Mouse (Mus musculus) small intestine, adult 2 months (tissue): ENCODE data around the gene Hoxd13.

Source experiments
- CTCF ChIP-seq: fragments of 200-500 bp; IDR thresholded peaks from 2 replicates; pipeline ENCODE4 v1.5.1; 2012; ENCODE audit warnings: low read depth, mild to moderate bottlenecking, control low read depth, inconsistent platforms, low read length, moderate library complexity, mixed read lengths; ENCODE audit not compliant: insufficient replicate concordance, insufficient read length; ENCODE audit errors: extremely low read depth
- POLR2A ChIP-seq: fragments of 200-500 bp; IDR thresholded peaks from 2 replicates; pipeline ENCODE4 v1.6.1; 2012; ENCODE audit warnings: low read depth, mild to moderate bottlenecking, control low read depth, inconsistent platforms, low read length, moderate library complexity

GRCm38 (mm10) chr2:74688795-74689573, 20.9 kb downstream of the Hoxd13 start:
- TF ChIP-seq POLR2A (no peak), CTCF (no peak)
